Mouse (Mus musculus) ovary, adult 2 months (tissue): ENCODE results near the gene Gnpnat1. TPM values are rescaled to one million over a fixed set of nuclear protein-coding genes. Genes with fewer than 3 reads are reported as not detected.

Source experiments
- polyA plus RNA-seq: library from polyadenylated mRNA; depleted of rRNA; stranded (reverse); fragments of >200 nt; gene quantifications from 2 replicates; pipeline ENCODE4 v1.2.3, GENCODE M21; 2012; rRNA removed

Gene Gnpnat1
- polyA plus RNA-seq = 1.8 and 3.1 TPM in 2 replicates

DNA sequence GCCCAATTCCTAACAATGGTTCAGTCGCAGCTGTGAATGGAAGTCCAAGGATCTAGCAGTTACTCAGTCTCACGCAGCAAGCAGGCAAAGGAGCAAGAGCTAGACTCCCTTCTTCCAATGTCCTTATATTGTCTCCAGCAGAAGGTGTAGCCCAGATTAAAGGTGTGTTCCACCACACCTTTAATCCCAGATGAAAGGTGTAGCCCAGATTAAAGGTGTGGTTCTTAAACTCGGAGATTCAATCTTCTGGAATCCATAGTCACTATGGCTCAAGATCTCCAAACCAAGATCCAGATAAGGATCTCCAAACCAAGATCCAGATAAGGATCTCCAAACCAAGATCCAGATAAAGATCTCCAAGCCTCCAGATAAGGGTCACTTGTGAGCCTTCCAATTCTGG lies at the start of gene Gnpnat1:
Gene Gnpnat1 (minus strand): TSS at position 101 of the 400 bp plus-strand sequence.

DNA sequence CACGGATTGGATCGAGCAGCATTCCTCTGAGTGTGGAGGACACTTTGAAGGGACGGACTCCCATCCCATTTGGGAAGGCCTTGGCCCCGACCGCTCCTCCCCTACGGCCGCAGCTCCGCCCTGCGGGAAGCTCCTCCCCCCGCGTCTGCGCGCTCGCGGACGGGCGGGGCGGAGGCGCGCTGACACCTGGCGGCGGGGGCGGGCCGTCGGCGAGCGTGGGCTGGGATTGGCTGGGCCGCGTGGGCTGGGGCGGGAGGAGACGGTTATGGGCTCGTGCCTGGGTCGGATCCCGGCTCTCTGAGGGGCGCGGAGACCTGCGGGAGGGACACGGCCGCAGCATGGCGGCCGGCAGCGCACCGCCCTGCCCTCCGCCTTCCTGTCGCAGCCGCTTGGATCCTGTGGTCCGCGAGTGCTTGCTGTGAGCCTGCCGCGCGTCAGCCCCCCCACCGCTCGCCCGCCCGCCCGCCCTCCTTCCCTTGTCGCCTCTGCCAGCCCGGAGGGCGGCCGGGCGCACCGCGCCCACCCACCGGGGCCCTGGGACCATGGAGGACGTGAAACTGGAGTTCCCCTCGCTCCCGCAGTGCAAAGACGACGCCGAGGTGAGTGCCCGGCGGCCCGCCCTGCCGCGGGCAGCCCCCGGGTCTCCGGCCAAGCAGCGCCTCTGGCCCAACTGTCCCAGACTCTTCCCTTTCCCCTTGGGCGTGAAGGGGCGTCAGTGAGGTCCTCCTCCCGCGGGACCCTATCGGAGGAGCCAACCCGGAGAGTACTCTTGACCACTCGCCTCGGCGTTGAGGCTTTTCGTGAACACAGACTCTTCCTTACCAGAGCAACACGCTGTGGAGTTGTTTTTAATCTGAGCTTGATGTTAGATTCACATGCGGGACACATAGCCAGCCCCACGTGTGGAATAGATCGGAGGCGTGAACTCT lies 53.5 kb downstream of the Gnpnat1 start, which contains the start of gene Styx:
Gene Styx (plus strand): TSS at position 163 of the 929 bp plus-strand sequence.

DNA sequence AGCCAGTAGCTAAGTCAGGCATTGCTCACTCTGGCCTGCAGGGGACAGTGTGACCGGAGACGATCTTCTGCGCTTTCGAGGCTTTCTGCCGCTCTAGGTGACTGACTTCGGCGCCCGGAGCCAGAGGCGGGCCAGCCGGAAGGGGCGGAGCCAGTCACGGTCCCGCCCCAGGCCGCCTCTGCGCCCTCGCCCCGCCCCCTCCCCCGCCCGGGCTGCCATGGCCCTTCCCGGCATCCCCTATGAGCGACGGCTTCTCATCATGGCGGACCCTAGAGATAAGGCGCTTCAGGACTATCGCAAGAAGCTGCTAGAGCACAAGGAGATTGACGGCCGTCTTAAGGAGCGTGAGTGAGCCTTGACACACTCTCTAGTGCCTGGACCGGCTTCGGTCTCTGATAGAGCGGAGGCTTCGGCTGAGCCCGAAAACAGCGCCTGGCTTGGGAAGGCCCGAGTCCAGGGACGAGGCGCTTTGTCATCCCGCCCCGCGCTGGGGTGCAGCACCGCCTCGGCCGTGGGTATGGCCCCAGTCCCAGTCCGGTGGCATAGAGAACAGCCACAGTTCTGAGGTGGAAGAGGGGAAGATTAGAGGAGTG lies 75.0 kb downstream of the Gnpnat1 start, which contains the start of gene Psmc6:
Gene Psmc6 (plus strand): TSS at position 200 of the 593 bp plus-strand sequence.

Other genes starting within 250 kb of the Gnpnat1 start
- 29.2 and 47.1 TPM in 2 replicates for gene Gpr137c, start 185.2 kb downstream of the Gnpnat1 start, polyA plus RNA-seq
- gene Txndc16, start 184.6 kb downstream of the Gnpnat1 start, polyA plus RNA-seq = 4.1 and 9.0 TPM in 2 replicates
- 3.9 and 5.3 TPM in 2 replicates for gene Ero1l, start 86.1 kb downstream of the Gnpnat1 start, polyA plus RNA-seq
- gene Psmc6, start 75.1 kb downstream of the Gnpnat1 start, polyA plus RNA-seq = 9.4 and 15.1 TPM in 2 replicates
- 30.8 and 54.6 TPM in 2 replicates for gene Styx, start 53.8 kb downstream of the Gnpnat1 start, polyA plus RNA-seq
- 46.0 and 47.5 TPM in 2 replicates for gene Fermt2, start 125.2 kb upstream of the Gnpnat1 start, polyA plus RNA-seq